Mouse (Mus musculus) stomach, embryonic 16.5 days (tissue): ENCODE measurements around the gene Smco2. TPM values are rescaled to one million over a fixed set of nuclear protein-coding genes. Genes with fewer than 3 reads are reported as not detected.

Source experiments
- ATAC-seq: fragments of 200-750 bp; cut with Nextera tagmentation; 2 replicates; pipeline ENCODE4 v1.8.0; 2017; ENCODE audit warnings: moderate number of reproducible peaks, moderate TSS enrichment; ENCODE audit not compliant: insufficient read depth, low FRiP score
- H3K27ac ChIP-seq: fragments of 300-500 bp; sonication (generic); 2 replicates; pipeline ENCODE4 v1.5.1; 2014; ENCODE audit warnings: low read length
- H3K27me3 ChIP-seq: fragments of 300-500 bp; sonication (generic); 2 replicates; pipeline ENCODE4 v1.6.1; 2014; ENCODE audit warnings: low read length, control low read depth, mixed read lengths; ENCODE audit not compliant: control insufficient read depth, insufficient read depth
- H3K36me3 ChIP-seq: fragments of 300-500 bp; sonication (generic); 2 replicates; pipeline ENCODE4 v1.6.1; 2014; ENCODE audit warnings: low read length; ENCODE audit not compliant: control insufficient read depth, insufficient read depth
- H3K4me1 ChIP-seq: fragments of 300-500 bp; sonication (generic); 2 replicates; pipeline ENCODE4 v1.6.1; 2014; ENCODE audit warnings: low read length, control low read depth, mixed read lengths; ENCODE audit not compliant: control insufficient read depth, insufficient read depth
- H3K4me2 ChIP-seq: fragments of 300-500 bp; sonication (generic); 2 replicates; pipeline ENCODE4 v1.6.1; 2014; ENCODE audit warnings: low read depth, low read length, mixed read lengths
- H3K4me3 ChIP-seq: fragments of 300-500 bp; sonication (generic); replicated peaks from 2 replicates; pipeline ENCODE4 v1.5.1; 2014; ENCODE audit warnings: mild to moderate bottlenecking, low read length
- H3K9ac ChIP-seq: fragments of 300-500 bp; sonication (generic); 2 replicates; pipeline ENCODE4 v1.6.1; 2014; ENCODE audit warnings: low read length
- H3K9me3 ChIP-seq: fragments of 300-500 bp; sonication (generic); replicated peaks from 2 replicates; pipeline ENCODE4 v1.6.1; 2016; ENCODE audit warnings: low read length, control low read depth; ENCODE audit not compliant: control insufficient read depth
- WGBS: fragments of 180-500 bp; shearing (Covaris S2); extraction: QIAGEN DNeasy Blood & Tissue Kit; methylation state at CpG from one replicate; pipeline ENCODE4 v1.1.7; 2014; 5-methylcytosine and 5-hydroxymethylcytosine counted together
- polyA plus RNA-seq: library from polyadenylated mRNA; unstranded; fragments of >200 nt; fragmentation: Nextera tagmentation; extraction: Ambion mirVana; gene quantifications from 2 replicates; pipeline ENCODE4 v1.2.1, GENCODE M21; 2015

The Smco2 gene
- polyA plus RNA-seq, result not detected in 2 replicates

GRCm38 (mm10) chr6:146850050-146850449, at the start of gene Smco2:
Gene Smco2 (plus strand): TSS chr6:146850104.
- no peak within 1 kb of the TSS for H3K9ac ChIP-seq
- no peaks in the 10 kb centered on the region for H3K27me3 ChIP-seq
- H3K27ac ChIP-seq, result no peak within 1 kb of the TSS
- 73% methylated on average over 4 of the region's 4 CpGs for WGBS
- no peak for ATAC-seq
- no peak within 1 kb of the TSS for H3K4me3 ChIP-seq
- no peaks in the 10 kb centered on the region for H3K36me3 ChIP-seq
- peaks cover under 1% of the 10 kb centered on the region; the same call in 1 of the 2 replicates for H3K9me3 ChIP-seq
- no peaks in the 10 kb centered on the region for H3K4me1 ChIP-seq
- no peak within 1 kb of the TSS for H3K4me2 ChIP-seq

DNA sequence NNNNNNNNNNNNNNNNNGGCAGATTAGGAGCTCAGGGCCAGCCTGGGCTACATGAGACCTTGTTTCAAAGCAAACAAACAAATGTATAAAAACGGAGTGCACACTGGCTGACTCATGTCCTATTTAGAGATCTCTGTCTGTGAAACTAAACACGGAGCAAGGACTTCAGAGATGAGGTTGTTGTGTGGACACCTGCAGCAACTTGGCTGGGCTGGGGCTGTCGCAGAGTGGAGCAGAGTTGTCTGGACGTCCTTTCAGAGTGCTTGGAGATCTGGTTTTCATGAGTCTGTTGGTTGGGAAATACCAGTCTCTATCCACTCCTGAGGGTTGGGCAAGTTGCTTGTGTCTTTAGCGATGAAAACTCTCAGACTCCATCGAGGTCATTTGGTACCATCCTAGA, 39.9 kb upstream of the Smco2 start:
- H3K4me3 ChIP-seq, result no peak overlapping the region
- no peaks in the 10 kb centered on the region for H3K9me3 ChIP-seq
- H3K36me3 ChIP-seq, result no peaks in the 10 kb centered on the region
- 83% methylated on average over 6 of the region's 6 CpGs for WGBS
- H3K27me3 ChIP-seq, result no peaks in the 10 kb centered on the region
- no peak overlapping the region for H3K9ac ChIP-seq
- ATAC-seq, result no peak
- H3K4me1 ChIP-seq, result no peaks in the 10 kb centered on the region
- H3K4me2 ChIP-seq, result no peak overlapping the region
- no peak overlapping the region for H3K27ac ChIP-seq

DNA sequence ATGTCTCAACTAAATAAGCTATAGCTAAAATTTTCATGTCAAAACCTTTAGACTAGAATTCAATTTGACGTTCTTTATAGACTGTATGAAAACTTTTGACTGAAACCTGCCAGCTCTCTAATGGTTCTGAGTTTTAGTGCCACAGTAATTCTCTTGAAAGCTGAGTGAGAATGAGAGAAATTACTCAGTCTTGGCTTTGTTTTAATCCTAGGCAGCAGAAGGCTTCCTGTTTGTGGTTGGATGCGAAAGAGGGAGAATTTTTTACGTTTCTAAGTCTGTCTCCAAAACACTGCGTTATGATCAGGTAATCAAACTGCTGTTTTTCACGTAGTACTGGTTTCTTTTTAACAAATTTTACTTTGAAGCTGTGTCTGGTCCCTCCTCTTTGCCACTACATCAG, 36.9 kb upstream of the Smco2 start:
- Histone ChIP-seq H3K36me3 (no peaks in the 10 kb centered on the region), H3K27ac (no peak overlapping the region), H3K4me3 (no peak overlapping the region), H3K27me3 (no peaks in the 10 kb centered on the region), H3K4me2 (no peak overlapping the region), H3K9ac (no peak overlapping the region), H3K4me1 (no peaks in the 10 kb centered on the region), H3K9me3 (no peaks in the 10 kb centered on the region)
- 90% methylated on average over 5 of the region's 5 CpGs for WGBS
- no peak for ATAC-seq

- Histone ChIP-seq H3K27ac (no peak overlapping the region), H3K4me3 (no peak overlapping the region), H3K9me3 (no peaks in the 10 kb centered on the region), H3K4me2 (no peak overlapping the region), H3K4me1 (no peaks in the 10 kb centered on the region), H3K36me3 (no peaks in the 10 kb centered on the region), H3K9ac (no peak overlapping the region), H3K27me3 (no peaks in the 10 kb centered on the region)
- ATAC-seq, result no peak
- 83% methylated on average over 29 of the region's 29 CpGs for WGBS
Observed at GRCm38 (mm10) chr6:146820177-146820965, 29.5 kb upstream of the Smco2 start.

DNA sequence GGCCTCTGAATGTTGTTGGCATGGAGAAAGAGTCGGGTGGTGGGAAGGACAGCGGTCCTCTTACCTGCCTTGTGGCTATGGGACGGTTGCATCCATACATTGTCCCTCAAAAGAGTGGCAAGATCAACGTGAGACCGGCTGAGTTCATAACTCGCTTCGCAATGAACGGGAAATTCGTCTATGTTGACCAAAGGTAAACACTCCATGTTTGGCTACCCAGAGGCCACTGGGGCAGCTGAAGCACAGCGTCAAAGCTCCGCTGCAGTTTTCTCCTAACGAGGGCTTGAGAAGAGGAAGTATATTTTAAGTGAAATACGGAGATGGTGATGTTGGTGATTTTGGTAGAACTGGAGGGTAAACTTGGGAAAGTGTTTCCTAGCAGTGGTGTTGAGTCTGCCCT, 27.9 kb upstream of the Smco2 start:
- peak; percentile 61; the same call in 1 of the 2 replicates for ATAC-seq
- H3K4me2 ChIP-seq, result no peak overlapping the region
- no peaks in the 10 kb centered on the region for H3K4me1 ChIP-seq
- H3K4me3 ChIP-seq, result no peak overlapping the region
- no peaks in the 10 kb centered on the region for H3K9me3 ChIP-seq
- no peak overlapping the region for H3K9ac ChIP-seq
- no peaks in the 10 kb centered on the region for H3K36me3 ChIP-seq
- H3K27me3 ChIP-seq, result no peaks in the 10 kb centered on the region
- no peak overlapping the region for H3K27ac ChIP-seq
- 64% methylated on average over 13 of the region's 13 CpGs for WGBS

DNA sequence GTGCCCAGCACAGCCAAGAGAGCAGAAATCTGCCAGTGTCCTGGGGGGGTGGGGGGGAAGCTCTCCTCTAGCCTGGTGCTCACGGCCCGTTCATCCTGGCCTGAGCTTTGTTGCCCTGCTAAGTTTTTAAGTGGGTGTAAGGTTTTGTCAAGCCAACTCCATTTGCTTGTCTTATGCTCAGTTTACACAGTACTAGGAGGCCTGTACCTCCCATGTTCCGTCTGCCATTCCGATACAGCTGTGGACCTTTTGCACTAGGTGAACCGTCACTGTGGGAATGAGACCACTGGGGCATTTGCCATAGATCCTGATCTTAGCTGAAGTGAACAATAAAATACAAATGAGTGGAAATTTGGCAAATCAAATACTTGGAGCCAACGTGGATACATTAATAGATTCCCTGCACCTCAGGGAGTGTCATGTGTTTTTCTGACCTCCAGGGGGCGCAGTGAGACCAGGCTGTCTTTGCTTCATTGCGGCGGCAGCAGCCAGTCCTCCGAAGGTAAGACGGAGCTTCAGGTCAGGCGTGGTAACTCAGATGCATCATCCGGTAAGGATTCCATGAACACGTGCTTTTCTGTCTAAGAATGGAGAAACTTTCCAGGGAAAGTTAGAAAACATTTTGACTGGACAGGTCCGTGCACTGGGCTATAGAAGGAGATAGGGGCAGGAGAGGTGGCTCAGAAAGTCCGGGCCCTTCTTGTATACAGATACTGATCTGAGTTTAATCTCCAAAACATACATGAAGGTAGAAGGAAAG, 25.0 kb upstream of the Smco2 start:
- Histone ChIP-seq H3K27me3 (no peaks in the 10 kb centered on the region), H3K9ac (no peak overlapping the region), H3K9me3 (no peaks in the 10 kb centered on the region), H3K4me2 (no peak overlapping the region), H3K36me3 (no peaks in the 10 kb centered on the region), H3K27ac (no peak overlapping the region), H3K4me1 (no peaks in the 10 kb centered on the region), H3K4me3 (no peak overlapping the region)
- 39% methylated on average over 16 of the region's 16 CpGs for WGBS
- ATAC-seq, result no peak

- no peak overlapping the region for H3K4me2 ChIP-seq
- H3K9me3 ChIP-seq, result no peaks in the 10 kb centered on the region
- no peaks in the 10 kb centered on the region for H3K4me1 ChIP-seq
- H3K36me3 ChIP-seq, result no peaks in the 10 kb centered on the region
- H3K9ac ChIP-seq, result no peak overlapping the region
- WGBS, result 78% methylated on average over 1 of the region's 1 CpGs
- H3K27me3 ChIP-seq, result no peaks in the 10 kb centered on the region
- H3K27ac ChIP-seq, result no peak overlapping the region
- no peak for ATAC-seq
- H3K4me3 ChIP-seq, result no peak overlapping the region
Observed at GRCm38 (mm10) chr6:146825487-146825773, 24.5 kb upstream of the Smco2 start.

DNA sequence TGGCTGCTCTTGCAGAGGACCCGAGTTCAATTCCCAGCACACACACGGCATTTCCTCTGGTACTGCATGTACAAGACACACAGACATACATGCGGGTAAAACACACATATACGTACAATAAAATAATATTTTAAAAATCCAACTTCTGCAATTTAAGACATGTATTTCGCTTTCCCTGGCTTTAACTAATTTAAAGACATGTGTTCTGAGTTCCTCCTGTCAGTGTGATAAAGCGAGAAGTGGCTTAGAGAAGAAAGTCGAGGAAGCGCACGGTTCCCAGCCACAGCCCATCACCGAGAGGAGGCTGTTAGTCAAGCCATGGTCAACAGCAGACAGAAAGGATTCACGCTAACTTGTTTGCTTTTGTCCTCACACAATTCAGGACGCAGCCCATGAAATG, 18.6 kb upstream of the Smco2 start:
- Histone ChIP-seq H3K4me3 (no peak overlapping the region), H3K27ac (no peak overlapping the region), H3K4me1 (peaks cover 5% of the 10 kb centered on the region; the same call in 1 of the 2 replicates), H3K9ac (no peak overlapping the region), H3K27me3 (no peaks in the 10 kb centered on the region), H3K36me3 (no peaks in the 10 kb centered on the region), H3K4me2 (no peak overlapping the region), H3K9me3 (no peaks in the 10 kb centered on the region)
- no peak for ATAC-seq
- WGBS, result 87% methylated on average over 12 of the region's 12 CpGs

GRCm38 (mm10) chr6:146833485-146834314, 16.2 kb upstream of the Smco2 start:
- no peaks in the 10 kb centered on the region for H3K9me3 ChIP-seq
- no peak overlapping the region for H3K4me2 ChIP-seq
- no peak for ATAC-seq
- H3K36me3 ChIP-seq, result no peaks in the 10 kb centered on the region
- H3K4me3 ChIP-seq, result no peak overlapping the region
- H3K27ac ChIP-seq, result no peak overlapping the region
- no peaks in the 10 kb centered on the region for H3K27me3 ChIP-seq
- 60% methylated on average over 6 of the region's 6 CpGs for WGBS
- H3K4me1 ChIP-seq, result peaks cover 5% of the 10 kb centered on the region; the same call in 1 of the 2 replicates
- H3K9ac ChIP-seq, result no peak overlapping the region
